Mouse (Mus musculus) right cerebral cortex, adult 18-20 months (tissue): ENCODE results near the gene Ppp1r9a.
A peak's percentile ranks its signal among the peaks of the same experiment; 100 is the strongest.

Experiments used
- DNase-seq: peaks from one replicate; pipeline ENCODE4 v3.0.0; 2022; ENCODE audit warnings: mixed read lengths

Ppp1r9a gene

GRCm38 (mm10) chr6:5054446-5055095, 151.9 kb downstream of the Ppp1r9a start:
- no peak for DNase-seq

DNA sequence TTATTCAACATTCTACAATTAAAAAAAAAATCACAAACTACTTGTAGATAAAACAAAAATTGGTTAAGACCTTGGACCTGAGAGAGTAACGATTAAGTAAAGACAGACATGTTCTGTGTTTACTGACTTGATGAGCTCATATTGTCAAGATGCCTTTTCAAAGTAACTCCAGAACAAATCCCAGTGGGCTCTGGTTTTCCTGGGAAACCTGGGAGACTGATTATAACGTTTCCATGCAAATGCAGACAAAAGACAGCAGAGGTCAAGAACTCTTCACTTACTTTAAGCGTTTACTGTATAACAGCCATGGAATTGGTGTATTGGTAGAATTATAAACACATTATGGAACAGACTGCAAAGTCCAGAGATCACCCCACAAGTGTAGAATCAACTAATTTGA, 172.0 kb downstream of the Ppp1r9a start:
- DNase-seq = no peak

- DNase-seq = peak; percentile 12
Measured at GRCm38 (mm10) chr6:5075680-5076079, 173.0 kb downstream of the Ppp1r9a start.

DNA sequence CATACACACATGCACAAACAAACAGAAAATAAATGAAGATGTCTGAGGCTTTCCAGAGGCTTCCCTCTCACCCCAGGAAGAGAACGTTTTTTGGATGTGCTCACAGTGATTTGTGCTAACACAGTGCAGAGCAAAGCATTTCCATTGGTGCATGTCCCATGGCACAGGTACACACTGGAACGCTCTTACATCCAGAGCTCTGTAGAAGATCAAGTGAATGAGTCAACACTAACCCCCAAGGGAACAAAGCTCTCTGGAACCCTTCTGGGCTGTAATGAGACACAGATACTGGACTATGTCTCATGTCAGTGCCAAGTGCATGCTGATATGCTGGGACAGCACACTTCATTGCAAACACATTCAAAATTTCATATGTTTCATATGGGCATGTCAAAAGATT, 175.3 kb downstream of the Ppp1r9a start:
- DNase-seq = no peak

- DNase-seq = no peak
Measured at GRCm38 (mm10) chr6:5079108-5079507, 176.4 kb downstream of the Ppp1r9a start.

- no peak for DNase-seq
Measured at GRCm38 (mm10) chr6:5080094-5080493, 177.4 kb downstream of the Ppp1r9a start.

DNA sequence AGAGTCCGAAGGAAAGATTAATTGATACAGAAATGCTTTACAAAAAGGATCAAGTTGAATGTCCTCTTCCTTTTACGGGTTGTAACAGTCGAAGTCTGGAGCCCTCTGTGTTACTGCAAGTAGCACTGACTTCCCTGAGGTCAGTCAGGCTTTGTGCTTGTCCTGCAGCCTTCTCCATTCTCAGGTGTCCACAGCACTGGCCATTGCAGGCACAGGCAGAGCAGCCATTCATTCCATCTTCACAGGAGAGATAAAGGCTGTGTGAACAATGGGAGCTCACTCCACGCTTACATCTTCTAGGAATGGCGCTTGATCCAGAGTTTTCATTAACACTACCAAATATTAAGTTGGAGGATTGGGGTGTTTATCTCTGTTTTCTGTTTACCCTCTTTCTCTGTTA, 177.8 kb downstream of the Ppp1r9a start:
- no peak for DNase-seq

- DNase-seq = no peak
Measured at GRCm38 (mm10) chr6:5081099-5081498, 178.4 kb downstream of the Ppp1r9a start.

DNA sequence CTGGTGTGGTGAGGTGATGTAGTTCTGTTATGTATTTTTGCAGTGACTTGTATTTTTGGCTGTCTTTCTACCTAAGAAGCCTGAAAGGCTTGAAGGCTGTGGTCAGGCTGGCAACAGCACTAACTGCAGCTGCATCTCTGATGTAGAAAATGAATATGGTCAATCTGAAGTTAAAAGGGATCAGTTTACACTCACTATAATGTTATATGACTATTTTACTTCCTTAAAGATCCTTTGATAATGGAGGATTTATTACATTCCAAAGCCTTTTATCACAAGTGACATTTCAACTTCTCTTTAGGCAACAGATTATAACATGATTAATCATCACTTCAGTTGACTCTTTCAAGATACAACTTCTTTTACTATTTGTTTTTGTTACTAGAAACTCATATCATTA, 179.4 kb downstream of the Ppp1r9a start:
- DNase-seq = no peak

GRCm38 (mm10) chr6:5082740-5083139, 180.0 kb downstream of the Ppp1r9a start:
- DNase-seq = no peak

GRCm38 (mm10) chr6:5083957-5084356, 181.2 kb downstream of the Ppp1r9a start:
- DNase-seq = no peak

DNA sequence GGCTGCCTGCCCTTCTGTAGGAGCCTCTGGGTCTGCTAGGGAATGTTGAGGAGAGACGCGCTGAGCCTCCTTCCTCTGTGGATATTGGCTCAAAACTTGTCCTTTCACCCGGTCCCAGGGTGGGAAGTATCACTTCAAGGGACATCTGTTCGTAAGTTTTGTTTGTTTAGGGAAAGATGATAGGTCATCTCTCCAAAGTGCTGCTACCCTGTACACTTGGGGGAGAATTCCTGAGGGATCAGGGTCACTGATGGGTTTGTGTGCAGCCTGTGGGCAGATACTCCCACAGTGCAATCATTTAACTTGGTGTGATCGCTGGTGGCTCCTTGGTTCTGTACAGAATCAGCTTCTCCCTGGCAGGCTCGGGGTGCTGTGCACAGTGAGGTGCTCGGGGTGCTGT, 189.2 kb downstream of the Ppp1r9a start:
- DNase-seq = no peak

GRCm38 (mm10) chr6:5092795-5093194, 190.1 kb downstream of the Ppp1r9a start:
- DNase-seq = no peak

- no peak for DNase-seq
Measured at GRCm38 (mm10) chr6:5093516-5093915, 190.8 kb downstream of the Ppp1r9a start.

DNA sequence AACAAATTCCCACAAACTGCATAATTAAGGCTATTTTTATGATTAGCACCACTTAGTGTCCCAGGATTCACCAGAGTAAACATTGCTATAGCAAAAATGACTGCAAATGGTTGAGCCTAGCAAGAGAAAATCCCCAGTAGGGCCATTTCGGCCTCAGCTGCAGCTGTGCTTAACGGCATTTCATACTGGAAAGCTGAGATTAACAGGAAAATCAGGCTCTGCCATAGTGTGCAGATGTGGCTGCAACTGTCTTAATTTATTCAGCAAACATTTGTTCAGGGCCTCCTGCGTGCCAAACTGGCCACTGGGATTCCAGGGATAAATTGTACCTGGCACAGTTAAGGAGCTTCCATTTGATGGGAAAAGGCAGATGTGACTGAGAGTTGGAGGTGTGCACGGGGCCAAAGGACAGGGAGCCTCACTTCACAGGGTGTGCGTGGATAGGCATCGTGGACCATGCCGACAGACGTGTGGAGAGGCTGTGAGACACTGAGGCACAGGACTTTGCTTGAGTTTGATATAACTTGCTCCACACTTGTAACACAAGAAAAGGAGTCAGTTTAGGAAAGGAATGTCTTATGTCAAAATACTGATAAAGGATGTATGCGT, 192.8 kb downstream of the Ppp1r9a start:
- DNase-seq = no peak

DNA sequence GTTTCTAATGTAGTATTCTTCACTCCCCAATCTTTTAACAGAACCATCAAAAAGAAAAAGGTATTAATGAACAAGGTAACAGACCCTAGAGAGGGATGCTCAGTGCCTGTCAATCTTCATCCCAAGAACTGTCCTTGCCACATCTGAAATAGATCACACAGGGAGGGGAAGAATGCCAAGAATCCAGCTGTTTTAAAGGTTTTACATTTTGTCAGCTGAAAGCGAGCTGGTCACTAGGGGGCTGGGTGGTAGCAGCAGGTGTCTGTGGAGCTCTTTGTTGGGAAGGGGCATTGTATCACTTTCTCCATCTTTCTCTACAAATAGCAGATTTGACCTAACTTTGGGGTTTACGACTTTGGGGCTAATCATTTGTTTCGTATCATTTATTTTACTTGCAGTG, 194.6 kb downstream of the Ppp1r9a start:
- no peak for DNase-seq

DNA sequence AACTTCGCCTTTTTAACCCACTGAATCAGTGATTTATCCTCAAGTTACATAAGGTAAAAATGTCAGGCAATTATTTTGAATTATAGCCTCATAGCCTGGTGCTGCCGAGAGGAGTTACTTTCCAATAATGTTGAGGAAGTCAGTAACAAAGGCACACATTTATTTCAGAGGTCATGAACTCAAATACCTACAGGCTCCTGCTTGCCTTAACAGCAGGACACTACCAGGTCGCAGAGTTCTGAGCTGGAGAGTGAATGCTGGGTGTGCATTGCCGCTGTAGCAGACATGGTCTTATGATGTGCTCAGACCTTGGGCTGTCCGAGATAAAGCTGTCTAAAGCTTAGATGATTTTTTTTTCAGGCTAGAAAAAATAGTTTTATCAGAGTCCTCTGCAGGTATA, 196.6 kb downstream of the Ppp1r9a start:
- DNase-seq = no peak

DNA sequence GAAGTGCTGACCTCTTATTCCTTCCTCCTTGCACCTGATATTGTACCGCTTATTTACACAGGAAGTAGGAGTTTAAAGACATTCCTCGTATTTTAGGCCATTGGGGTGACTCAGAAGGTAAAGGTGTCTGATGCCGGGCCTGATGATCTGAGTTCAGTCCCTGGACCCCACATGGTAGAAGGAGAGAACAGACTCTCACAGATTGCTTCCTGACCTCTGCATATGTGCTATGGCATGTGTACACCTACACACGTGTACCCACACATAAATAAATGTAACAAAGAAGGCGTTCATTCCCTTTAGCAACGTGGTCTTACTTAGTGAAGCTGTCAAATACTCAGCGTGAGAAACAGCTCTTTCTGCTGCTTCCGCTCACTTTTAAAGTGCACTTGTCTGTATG, 197.1 kb downstream of the Ppp1r9a start:
- DNase-seq = no peak

- DNase-seq = no peak
Measured at GRCm38 (mm10) chr6:5100347-5100746, 197.6 kb downstream of the Ppp1r9a start.

DNA sequence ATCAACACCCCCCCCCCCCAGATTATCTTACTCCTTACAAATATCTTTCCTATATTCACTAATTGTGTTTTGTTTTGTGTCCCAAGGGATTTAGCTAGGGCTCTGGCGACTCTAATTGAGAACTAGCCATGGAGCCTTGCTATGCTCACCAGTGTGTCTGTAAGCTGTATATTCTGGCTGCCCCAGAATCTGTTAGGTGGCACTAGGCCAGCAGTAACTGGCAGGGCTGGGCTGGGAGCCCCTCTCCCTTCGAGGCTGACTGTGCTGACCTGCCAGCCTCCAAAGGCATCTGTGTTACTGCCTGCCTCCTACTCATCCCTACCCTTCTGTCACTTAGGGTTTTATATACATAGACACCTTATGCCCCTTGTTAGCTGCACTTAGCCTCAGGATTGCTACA, 200.0 kb downstream of the Ppp1r9a start:
- DNase-seq = no peak

DNA sequence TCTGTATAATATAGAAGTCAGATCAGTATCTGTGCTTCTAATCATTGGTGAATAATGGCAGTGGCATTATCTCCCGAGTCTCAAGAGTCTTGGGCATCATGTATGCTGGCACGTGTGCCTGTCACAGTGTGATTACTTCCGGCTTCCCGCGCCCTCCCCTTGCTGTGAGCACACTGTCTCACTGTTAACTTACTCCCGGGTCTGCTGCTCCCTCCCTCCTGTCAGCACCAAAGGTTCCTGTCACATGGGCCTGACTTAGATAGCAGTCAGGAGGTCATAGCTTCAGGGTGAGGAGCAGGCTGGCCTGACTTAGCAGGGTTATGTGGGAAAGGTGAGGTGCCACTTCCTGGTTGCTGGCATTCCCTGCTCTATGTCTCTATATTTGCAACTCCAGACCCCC, 201.1 kb downstream of the Ppp1r9a start:
- DNase-seq = no peak

GRCm38 (mm10) chr6:5104238-5104637, 201.5 kb downstream of the Ppp1r9a start:
- no peak for DNase-seq

- DNase-seq = no peak
Measured at GRCm38 (mm10) chr6:5108494-5108893, 205.8 kb downstream of the Ppp1r9a start.

DNA sequence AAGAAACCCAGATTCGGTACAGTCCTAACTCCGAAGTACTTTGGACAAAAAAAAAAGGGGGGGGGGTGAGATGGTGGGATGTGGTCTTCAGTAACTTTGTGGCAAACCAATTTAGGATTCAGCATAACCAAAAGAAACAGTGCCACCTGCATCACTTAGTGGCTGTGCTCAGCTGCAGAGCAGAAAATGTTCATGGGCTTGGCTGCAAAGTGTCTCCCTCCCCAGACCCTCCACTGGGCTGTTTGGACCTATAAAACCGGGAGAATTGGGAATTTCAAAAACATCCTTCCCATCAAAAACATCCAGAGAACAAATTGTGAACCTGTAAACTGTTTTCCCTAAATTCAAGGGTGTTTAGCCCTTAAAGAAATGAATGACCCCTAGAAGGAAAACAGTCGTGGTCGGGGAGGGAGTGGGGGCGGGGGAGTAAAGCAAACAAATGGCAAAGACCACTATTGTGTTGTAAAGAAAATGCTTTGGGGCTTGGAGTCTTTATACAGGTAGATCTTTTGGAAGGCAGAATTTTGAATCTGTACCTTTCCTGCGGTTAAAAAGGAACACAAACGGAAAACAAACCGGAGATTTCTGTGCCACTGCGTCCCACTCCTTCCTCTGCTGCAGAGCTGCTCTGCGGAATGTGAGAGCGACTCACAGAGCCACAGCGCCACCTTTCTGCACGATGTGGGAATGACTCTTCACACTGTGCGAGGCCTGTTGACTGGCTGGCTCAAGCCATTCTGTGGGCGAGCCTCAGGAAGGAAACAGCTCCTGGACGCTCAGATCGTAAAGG, 207.4 kb downstream of the Ppp1r9a start:
- DNase-seq = peak; percentile 91
